Mouse (Mus musculus): ENCODE measurements at regions not wholly inside any gene's neighbourhood (a gene's known extent, or its start where the extent isn't known, plus 50 kb on each side); places are given as distances from the start of the nearest gene placed in this dataset.
"Not testable (repeated sequence)": the region's sequence is repeated elsewhere in the genome, so short reads cannot be mapped to it uniquely, and the experiment has no call there.

DNA sequence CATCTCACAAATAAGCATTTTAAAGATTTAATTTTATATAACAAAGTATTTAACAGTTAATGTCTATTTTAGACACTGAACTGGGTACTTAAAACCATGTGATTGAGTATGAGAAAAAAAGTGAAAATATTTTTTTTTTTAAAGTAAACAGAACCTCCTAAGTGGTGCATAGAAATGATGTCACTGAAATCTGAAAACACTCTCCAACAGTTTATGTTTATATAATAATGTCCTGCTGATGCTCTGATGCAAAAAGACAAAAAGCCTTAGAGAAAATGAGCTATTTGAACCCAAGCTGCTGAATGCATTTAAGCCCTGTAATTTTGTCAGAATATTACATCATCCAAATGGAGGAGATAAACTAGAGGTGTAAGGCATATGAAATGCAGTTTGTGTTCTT lies 3447.1 kb downstream of the 9330182O14Rik start:
- DNase-seq (ENCODE audit: low spot score) = no peak

- no peak for DNase-seq (ENCODE audit: low spot score)
Measured at GRCm38 (mm10) chr15:43585751-43586150, 3451.6 kb downstream of the 9330182O14Rik start.

GRCm38 (mm10) chr15:43588021-43588420 lies 3453.9 kb downstream of the 9330182O14Rik start:
- DNase-seq (ENCODE audit: low spot score) = no peak

DNA sequence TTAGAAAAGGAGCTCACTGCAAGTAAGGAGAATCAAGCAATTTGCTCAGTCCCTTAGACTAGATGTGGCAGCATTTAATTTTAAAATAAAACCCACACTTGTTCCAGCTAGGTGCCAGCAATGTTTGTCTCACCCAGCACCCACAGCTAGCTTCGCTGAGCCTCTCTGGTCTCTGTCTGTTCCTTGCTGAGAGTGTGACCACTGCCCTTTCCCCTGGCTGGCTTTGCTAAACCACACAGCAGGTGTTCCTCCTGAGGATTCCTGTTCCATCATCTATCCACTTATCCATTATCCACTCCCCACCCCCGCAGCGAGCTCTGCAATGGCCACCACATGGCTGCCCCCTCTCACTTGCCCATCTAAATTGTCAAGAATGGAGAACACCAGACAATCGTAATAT lies 3473.5 kb downstream of the 9330182O14Rik start:
- no peak for DNase-seq (ENCODE audit: low spot score)

- no peak for DNase-seq (ENCODE audit: low spot score)
Measured at GRCm38 (mm10) chr15:43609901-43610300, 3475.7 kb downstream of the 9330182O14Rik start.

DNA sequence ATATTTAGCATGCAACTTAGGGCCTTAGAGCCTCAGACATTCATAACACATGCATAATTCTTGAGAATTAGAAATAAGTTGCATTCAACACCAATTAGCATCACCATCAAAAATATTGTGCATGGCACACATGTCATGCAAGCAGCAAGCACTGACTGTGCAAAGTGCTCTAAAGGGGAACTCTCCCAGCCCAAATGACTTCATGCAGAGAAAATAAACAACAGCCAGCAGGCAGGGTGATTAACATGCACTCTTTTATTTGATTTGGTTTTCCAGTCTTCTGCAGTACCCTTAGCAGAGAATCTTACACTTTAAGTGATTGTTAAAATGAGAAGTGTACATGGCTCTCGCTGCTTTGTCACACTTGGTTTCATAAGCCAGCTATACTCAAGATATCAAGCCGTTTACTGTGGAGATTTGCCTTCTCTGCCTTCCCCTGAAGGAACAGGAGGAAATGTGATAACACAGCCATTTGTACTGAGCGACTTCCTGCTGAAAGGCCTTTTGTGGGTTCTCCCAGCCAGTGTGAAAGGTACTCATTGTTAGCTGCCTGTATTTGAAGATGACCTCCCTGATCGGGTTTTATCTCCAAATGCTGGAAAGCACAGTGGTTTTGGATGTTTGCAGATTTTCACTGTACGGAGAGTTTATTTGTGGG lies 3480.0 kb downstream of the 9330182O14Rik start:
- no peak for DNase-seq (ENCODE audit: low spot score)

DNA sequence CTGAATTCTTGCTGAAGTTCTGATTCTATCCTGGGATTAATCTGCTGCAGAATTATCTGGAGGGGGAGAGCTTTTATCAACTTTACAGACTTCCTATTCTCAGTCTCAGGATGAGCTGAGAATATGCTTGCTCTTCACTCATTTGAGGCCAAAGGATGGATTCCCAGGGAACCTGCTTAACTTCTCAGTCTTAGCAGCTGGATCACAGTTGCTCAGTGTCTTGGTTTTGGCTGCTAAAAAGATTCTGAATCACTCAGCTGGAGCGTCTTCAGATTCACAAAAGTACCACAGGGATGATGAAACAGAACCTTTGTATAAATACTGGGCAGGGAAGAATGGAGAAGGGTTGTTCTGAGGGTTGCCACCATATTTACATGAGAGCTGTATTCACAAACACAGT lies 3481.6 kb downstream of the 9330182O14Rik start:
- no peak for DNase-seq (ENCODE audit: low spot score)

- no peak for DNase-seq (ENCODE audit: low spot score)
Measured at GRCm38 (mm10) chr15:43624431-43624965, 3490.3 kb downstream of the 9330182O14Rik start.

- no peak for DNase-seq (ENCODE audit: low spot score)
Measured at GRCm38 (mm10) chr15:43625021-43625510, 3490.9 kb downstream of the 9330182O14Rik start.

- no peak for DNase-seq (ENCODE audit: low spot score)
Measured at GRCm38 (mm10) chr15:43650818-43651500, 3516.8 kb downstream of the 9330182O14Rik start.

DNA sequence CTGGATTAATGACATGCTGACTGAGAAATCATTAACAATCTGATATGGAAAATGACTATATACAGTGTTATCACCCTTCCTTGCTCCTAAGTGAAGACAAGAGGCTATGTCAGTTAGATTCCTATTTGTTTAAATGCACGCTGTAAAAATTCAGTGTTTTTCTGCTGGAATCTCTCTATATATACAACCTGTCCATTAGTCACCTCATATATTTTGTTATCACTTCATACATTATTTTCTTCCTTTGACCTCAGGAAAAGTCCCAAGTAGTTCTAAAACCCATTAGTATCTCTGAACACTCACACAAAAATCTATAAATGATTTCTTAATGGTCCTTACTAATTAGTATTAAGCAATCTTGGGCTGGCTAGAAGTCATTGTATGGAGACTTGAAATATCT lies 3529.5 kb downstream of the 9330182O14Rik start:
- no peak for DNase-seq (ENCODE audit: low spot score)

DNA sequence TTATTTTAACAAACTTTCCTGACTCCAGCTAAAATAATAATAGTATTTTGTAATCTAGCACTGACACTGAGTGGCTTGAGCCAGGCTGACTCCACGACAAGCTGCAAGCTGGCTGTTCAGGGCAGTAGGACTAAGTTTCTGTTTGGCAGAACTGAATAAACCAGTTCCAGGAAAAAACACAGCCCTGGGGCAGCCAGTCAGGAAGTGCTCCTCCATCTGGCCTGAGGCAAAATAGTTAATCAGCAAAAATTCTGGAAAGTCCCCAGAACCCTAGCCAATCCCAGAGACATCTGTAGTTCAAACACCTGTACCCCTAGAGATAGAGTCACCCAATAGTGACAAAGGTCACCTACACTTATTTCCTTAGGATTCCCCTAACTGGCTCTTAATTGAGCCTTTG lies 3544.7 kb downstream of the 9330182O14Rik start:
- DNase-seq (ENCODE audit: low spot score) = peak; percentile 3

- no peak for DNase-seq (ENCODE audit: low spot score)
Measured at GRCm38 (mm10) chr15:43682176-43682575, 3548.0 kb downstream of the 9330182O14Rik start.

GRCm38 (mm10) chr15:43691998-43692397 lies 3557.8 kb downstream of the 9330182O14Rik start:
- DNase-seq (ENCODE audit: low spot score) = not testable (repeated sequence)

- DNase-seq (ENCODE audit: low spot score) = no peak
Measured at GRCm38 (mm10) chr15:43695451-43695850, 3561.3 kb downstream of the 9330182O14Rik start.

GRCm38 (mm10) chr15:43717035-43717434 lies 3582.9 kb downstream of the 9330182O14Rik start:
- no peak for DNase-seq (ENCODE audit: low spot score)

DNA sequence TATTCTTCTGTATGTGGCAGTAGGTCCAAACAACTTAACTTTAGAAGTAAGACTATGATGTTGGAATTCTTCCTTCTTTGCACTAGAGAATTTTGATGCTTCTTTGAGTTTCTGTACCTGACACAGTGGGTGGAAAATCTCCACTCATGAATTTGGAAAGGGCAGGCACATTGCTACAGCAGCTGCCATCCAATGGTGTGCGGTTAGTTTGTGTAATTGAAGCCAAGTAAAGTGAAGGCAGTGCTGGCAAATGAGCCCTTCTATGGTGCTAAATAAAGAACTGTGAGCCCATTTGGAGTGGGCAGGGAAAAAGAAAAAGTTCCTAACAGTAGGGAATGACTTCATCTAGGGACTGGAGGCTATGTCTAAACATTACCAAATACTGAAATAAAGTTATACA lies 3583.4 kb downstream of the 9330182O14Rik start:
- DNase-seq (ENCODE audit: low spot score) = no peak

GRCm38 (mm10) chr15:43720916-43721315 lies 3586.8 kb downstream of the 9330182O14Rik start:
- DNase-seq (ENCODE audit: low spot score) = no peak

DNA sequence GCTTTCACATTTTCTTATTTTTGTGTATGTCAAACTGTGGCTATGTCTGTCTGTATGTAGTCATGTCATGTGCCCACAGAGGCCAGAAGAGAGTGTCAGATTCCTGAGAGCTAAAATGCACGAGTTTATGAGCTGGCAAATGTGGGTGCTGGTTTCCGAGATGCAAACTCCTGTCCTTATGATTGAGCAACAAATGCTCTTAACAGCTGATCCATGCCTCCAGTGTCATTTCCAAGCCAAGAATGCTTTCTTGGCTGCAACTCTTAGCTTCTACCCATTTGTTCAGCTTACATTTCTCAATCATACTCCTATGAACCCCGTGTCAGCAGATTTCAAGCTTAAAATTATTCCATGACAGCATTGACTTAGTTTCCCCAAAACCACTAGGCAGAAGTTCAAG lies 3601.5 kb downstream of the 9330182O14Rik start:
- DNase-seq (ENCODE audit: low spot score) = no peak

DNA sequence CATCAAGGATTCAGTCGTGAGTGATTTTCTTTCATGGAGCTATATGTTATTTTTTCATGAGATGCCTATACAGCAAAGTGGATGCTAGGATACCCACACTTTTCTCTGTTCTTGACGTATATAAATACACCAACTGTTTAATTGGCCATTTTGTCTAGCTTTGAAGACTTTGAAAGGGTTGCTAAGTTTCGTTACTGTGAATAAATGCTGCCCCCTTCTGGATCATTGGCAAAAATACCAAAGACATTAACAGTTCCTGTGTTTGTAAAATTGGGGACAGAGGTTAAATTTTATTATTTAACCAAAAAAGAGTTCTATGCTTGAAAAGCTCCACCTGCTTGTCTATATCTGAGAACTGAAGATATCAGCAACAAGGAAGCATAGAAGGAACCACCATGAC lies 3624.1 kb downstream of the 9330182O14Rik start:
- DNase-seq (ENCODE audit: low spot score) = peak; percentile 2

- DNase-seq (ENCODE audit: low spot score) = no peak
Measured at GRCm38 (mm10) chr15:43764606-43765005, 3630.4 kb downstream of the 9330182O14Rik start.

DNA sequence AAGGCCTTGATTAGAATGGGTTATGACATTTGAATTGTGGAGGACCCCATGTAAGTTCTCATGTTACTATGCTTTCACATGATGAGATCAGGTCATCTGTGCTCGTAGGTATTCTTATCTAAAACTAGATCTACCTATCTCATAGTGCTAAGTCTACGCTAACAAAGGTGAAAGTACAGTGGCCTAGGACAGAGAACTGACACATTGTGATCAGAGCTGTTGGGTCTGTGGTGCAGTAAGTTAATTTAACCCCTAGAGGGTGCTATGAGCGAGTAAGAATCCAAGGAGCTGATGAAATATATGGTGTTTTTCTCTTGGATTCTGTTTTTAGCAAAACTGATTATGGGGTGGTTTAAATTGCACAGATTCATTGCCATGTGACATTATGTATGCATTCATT lies 3638.6 kb downstream of the 9330182O14Rik start:
- DNase-seq (ENCODE audit: low spot score) = no peak

DNA sequence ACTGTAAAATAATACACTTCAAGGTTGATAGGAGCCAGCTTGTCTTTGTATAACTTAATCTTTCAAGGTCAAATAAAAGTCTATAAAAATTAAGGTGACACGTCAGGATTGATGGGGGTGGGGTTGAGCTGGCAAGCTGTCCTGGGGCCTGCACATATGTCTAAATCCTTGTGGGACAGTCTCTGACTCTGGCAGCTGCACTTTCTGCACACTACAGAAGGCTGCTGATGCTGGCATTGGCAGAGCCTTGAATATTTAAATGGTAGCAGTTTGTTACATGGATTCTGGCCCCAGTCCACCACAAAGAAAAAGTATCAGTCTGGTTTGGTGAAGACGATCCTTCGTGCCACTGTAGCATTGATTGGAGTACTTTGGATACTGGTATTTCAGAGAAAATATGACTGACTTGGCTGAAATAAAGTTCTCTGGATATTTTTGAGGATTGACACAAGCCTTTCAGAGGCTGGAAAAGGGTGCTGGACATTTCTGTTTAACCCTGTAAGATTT lies 3648.0 kb downstream of the 9330182O14Rik start:
- DNase-seq (ENCODE audit: low spot score) = not testable (repeated sequence)
